Mouse (Mus musculus) forebrain, embryonic 14.5 days (tissue): Measurements from ENCODE around the gene Gucy2e. TPM values are rescaled to one million over a fixed set of nuclear protein-coding genes. Genes with fewer than 3 reads are reported as not detected.
A peak's percentile ranks its signal among the peaks of the same experiment; 100 is the strongest.

Source experiments
- ATAC-seq: fragments of 200-750 bp; cut with Nextera tagmentation; 2 replicates; pipeline ENCODE4 v1.8.0; 2017; ENCODE audit warnings: mild to moderate bottlenecking, moderate library complexity
- DNase-seq: peaks from one replicate; pipeline ENCODE4 v3.0.0-alpha.2; 2015; ENCODE audit warnings: low spot score
- H3K27ac ChIP-seq: fragments of 300-500 bp; sonication (generic); 2 replicates; pipeline ENCODE4 v1.5.1; 2014; ENCODE audit warnings: low read depth, mild to moderate bottlenecking, control low read depth, low read length, moderate library complexity
- H3K27me3 ChIP-seq: fragments of 300-500 bp; sonication (generic); replicated peaks from 2 replicates; pipeline ENCODE4 v1.6.1; 2014; ENCODE audit warnings: low read length, control low read depth, mixed read lengths; ENCODE audit not compliant: control insufficient read depth, insufficient read depth
- H3K36me3 ChIP-seq: fragments of 300-500 bp; sonication (generic); 2 replicates; pipeline ENCODE4 v1.6.1; 2014; ENCODE audit warnings: low read length, control low read depth; ENCODE audit not compliant: control insufficient read depth, insufficient read depth
- H3K4me1 ChIP-seq: fragments of 300-500 bp; sonication (generic); 2 replicates; pipeline ENCODE4 v1.6.1; 2014; ENCODE audit warnings: antibody characterized with exemption, low read length, control low read depth; ENCODE audit not compliant: control insufficient read depth, insufficient read depth
- H3K4me2 ChIP-seq: fragments of 300-500 bp; sonication (generic); 2 replicates; pipeline ENCODE4 v1.6.1; 2014; ENCODE audit warnings: mild to moderate bottlenecking, control low read depth, low read length
- H3K4me3 ChIP-seq: fragments of 300-500 bp; sonication (generic); 2 replicates; pipeline ENCODE4 v1.5.1; 2014; ENCODE audit warnings: low read depth, low read length, control low read depth
- H3K9ac ChIP-seq: fragments of 300-500 bp; sonication (generic); 2 replicates; pipeline ENCODE4 v1.6.1; 2014; ENCODE audit warnings: mild to moderate bottlenecking, low read length, control low read depth, moderate library complexity
- H3K9me3 ChIP-seq: fragments of 300-500 bp; sonication (generic); replicated peaks from 2 replicates; pipeline ENCODE4 v1.6.1; 2016; ENCODE audit warnings: low read length, control low read depth, mixed read lengths; ENCODE audit not compliant: control insufficient read depth
- WGBS: fragments of 180-500 bp; shearing (Covaris S2); extraction: QIAGEN DNeasy Blood & Tissue Kit; methylation state at CpG from one replicate; pipeline ENCODE4 v1.1.7; 2014; 5-methylcytosine and 5-hydroxymethylcytosine counted together
- polyA plus RNA-seq: library from polyadenylated mRNA; unstranded; fragments of >200 nt; fragmentation: Nextera tagmentation; extraction: Ambion mirVana; gene quantifications from 2 replicates; pipeline ENCODE4 v1.2.1, GENCODE M21; 2014

The Gucy2e gene
- 0.35 and 0.41 TPM in 2 replicates for polyA plus RNA-seq

GRCm38 (mm10) chr11:69236926-69237260, at the start of gene Gucy2e:
Gene Gucy2e, minus strand, starts transcription at chr11:69237036.
- Histone ChIP-seq H3K4me2 (peak within 1 kb of the TSS; percentile 73), H3K9me3 (no peaks in the 10 kb centered on the region), H3K4me3 (peak within 1 kb of the TSS; percentile 39), H3K9ac (peak within 1 kb of the TSS; percentile 60), H3K36me3 (no peaks in the 10 kb centered on the region), H3K27me3 (peaks cover 14% of the 10 kb centered on the region), H3K4me1 (peaks cover 5% of the 10 kb centered on the region), H3K27ac (no peak within 1 kb of the TSS)
- ATAC-seq (no peak), DNase-seq (no peak)
- WGBS: 14% methylated on average over 13 of the region's 13 CpGs

DNA sequence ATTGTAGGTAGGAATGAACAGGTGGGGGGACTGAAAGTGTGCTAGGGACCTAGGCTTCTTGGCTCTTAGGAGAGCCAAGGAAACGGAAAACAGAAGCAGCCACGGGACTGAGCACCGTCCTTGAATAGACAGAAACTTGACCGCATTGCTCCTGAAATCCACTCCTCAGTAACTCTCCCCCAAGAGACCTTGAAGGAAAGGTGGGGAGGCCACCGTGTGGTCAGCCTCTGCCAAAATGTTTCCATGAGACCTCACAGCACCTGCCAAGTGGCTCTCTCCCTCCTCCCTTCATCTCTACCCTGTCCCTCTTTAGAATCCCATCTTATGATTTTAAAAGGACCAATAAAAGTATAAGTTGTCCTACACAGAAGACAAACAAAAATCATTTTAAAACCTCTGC, 40.4 kb upstream of the Gucy2e start:
- no peaks in the 10 kb centered on the region for H3K9me3 ChIP-seq
- no peak overlapping the region for H3K27ac ChIP-seq
- H3K4me3 ChIP-seq: no peak overlapping the region
- ATAC-seq: no peak
- H3K27me3 ChIP-seq: no peaks in the 10 kb centered on the region
- no peak for DNase-seq
- no peak overlapping the region for H3K9ac ChIP-seq
- no peaks in the 10 kb centered on the region for H3K36me3 ChIP-seq
- H3K4me1 ChIP-seq: no peaks in the 10 kb centered on the region
- WGBS: 67% methylated on average over 5 of the region's 5 CpGs
- H3K4me2 ChIP-seq: no peak overlapping the region

DNA sequence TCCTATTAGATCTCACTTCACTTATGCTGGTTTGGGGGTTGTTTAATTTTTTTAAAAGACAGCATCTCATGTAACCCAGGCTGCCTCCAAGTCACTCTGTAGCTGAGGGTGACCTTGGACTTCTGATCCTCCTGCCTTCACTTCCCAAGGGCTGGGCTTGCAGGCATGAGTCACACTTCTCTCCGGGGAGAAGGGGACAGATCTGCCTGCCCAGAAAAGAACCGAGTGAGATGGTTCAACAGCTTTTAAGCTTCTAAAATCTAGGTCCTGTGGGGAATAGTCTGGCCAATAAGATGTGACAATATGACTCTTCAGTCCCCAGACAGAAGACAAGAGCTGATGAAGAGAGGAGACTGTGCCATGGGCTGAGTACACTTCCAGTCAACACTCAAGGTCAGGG, 39.2 kb upstream of the Gucy2e start:
- ATAC-seq (no peak), DNase-seq (no peak)
- H3K4me3 ChIP-seq: no peak overlapping the region
- H3K9ac ChIP-seq: no peak overlapping the region
- 89% methylated on average over 2 of the region's 2 CpGs for WGBS
- no peaks in the 10 kb centered on the region for H3K27me3 ChIP-seq
- H3K27ac ChIP-seq: no peak overlapping the region
- no peak overlapping the region for H3K4me2 ChIP-seq
- no peaks in the 10 kb centered on the region for H3K9me3 ChIP-seq
- H3K36me3 ChIP-seq: no peaks in the 10 kb centered on the region
- H3K4me1 ChIP-seq: no peaks in the 10 kb centered on the region

- H3K27me3 ChIP-seq: no peaks in the 10 kb centered on the region
- no peaks in the 10 kb centered on the region for H3K4me1 ChIP-seq
- WGBS: 78% methylated on average over 6 of the region's 6 CpGs
- H3K9me3 ChIP-seq: no peaks in the 10 kb centered on the region
- no peak overlapping the region for H3K4me3 ChIP-seq
- ATAC-seq (no peak), DNase-seq (no peak)
- no peak overlapping the region for H3K9ac ChIP-seq
- no peaks in the 10 kb centered on the region for H3K36me3 ChIP-seq
- H3K4me2 ChIP-seq: no peak overlapping the region
- H3K27ac ChIP-seq: no peak overlapping the region
Observed at GRCm38 (mm10) chr11:69275650-69276049, 38.8 kb upstream of the Gucy2e start.

- H3K27ac ChIP-seq: no peak overlapping the region
- no peaks in the 10 kb centered on the region for H3K4me1 ChIP-seq
- 39% methylated on average over 16 of the region's 16 CpGs for WGBS
- H3K27me3 ChIP-seq: 0 out of 2 replicates have a peak, but pooled peaks cover 4% of the 10 kb centered on the region
- no peaks in the 10 kb centered on the region for H3K36me3 ChIP-seq
- no peak overlapping the region for H3K4me2 ChIP-seq
- no peak overlapping the region for H3K9ac ChIP-seq
- no peaks in the 10 kb centered on the region for H3K9me3 ChIP-seq
- peak; percentile 88 for DNase-seq
- no peak overlapping the region for H3K4me3 ChIP-seq
- ATAC-seq: 0 out of 2 replicates have a peak, but pooled peaks have one; percentile 12
Observed at GRCm38 (mm10) chr11:69272122-69272740, 35.4 kb upstream of the Gucy2e start.

GRCm38 (mm10) chr11:69269575-69269974, 32.7 kb upstream of the Gucy2e start:
- peak; percentile 80 for DNase-seq
- WGBS: 21% methylated on average over 13 of the region's 13 CpGs
- Histone ChIP-seq H3K4me3 (no peak overlapping the region), H3K36me3 (no peaks in the 10 kb centered on the region), H3K27ac (no peak overlapping the region), H3K4me2 (no peak overlapping the region), H3K9ac (0 out of 2 replicates have a peak overlapping the region, but pooled peaks have one; percentile 21), H3K9me3 (no peaks in the 10 kb centered on the region), H3K4me1 (peaks cover 5% of the 10 kb centered on the region; the same call in 1 of the 2 replicates), H3K27me3 (0 out of 2 replicates have a peak, but pooled peaks cover 4% of the 10 kb centered on the region)
- no peak for ATAC-seq

DNA sequence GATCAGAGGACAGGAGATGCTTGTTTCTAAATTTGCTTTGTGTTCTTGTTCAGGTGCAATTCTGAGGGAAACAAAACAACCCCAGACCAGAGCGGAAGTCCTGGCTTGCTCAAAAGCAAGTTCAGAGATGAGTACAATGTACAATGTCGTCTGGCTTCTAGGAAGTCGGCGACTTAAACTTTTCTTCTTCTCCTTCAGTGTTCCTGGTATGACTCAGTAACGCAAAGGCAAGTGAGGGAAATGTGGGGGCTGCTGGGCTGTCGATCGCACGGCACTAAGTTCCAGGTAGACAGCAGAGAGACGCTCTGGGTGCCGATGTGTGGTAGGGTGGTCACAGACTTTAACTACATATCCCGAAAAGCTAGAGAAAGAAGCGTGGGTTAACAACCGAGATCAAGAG, 31.3 kb upstream of the Gucy2e start:
- Histone ChIP-seq H3K9me3 (no peaks in the 10 kb centered on the region), H3K9ac (no peak overlapping the region; the same call in 1 of the 2 replicates), H3K36me3 (no peaks in the 10 kb centered on the region), H3K4me2 (no peak overlapping the region), H3K27ac (no peak overlapping the region), H3K27me3 (0 out of 2 replicates have a peak, but pooled peaks cover 4% of the 10 kb centered on the region), H3K4me3 (no peak overlapping the region), H3K4me1 (peaks cover 5% of the 10 kb centered on the region; the same call in 1 of the 2 replicates)
- ATAC-seq (no peak), DNase-seq (no peak)
- 86% methylated on average over 13 of the region's 13 CpGs for WGBS

DNA sequence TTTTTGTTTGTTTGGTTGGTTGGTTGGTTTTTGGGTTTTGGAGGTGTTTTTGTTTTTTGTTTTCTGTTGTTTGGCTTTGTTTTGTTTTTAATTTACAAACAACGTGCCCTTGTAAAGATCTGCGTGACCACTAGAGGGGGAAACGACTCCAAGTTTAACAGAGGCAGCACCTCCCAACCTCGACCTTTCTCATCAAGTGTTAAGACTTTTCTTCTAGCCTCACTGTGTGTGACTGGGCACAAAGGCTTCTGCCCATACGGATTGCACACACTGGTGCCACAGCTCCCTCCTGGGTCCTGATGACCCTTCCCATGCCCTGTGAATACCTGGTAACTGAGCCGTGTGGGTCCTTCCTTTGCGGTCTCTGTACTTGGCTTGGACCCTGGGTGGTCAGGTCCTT, 30.5 kb upstream of the Gucy2e start:
- H3K4me3 ChIP-seq: no peak overlapping the region
- H3K27me3 ChIP-seq: 0 out of 2 replicates have a peak, but pooled peaks cover 4% of the 10 kb centered on the region
- no peak overlapping the region for H3K27ac ChIP-seq
- H3K4me2 ChIP-seq: no peak overlapping the region
- WGBS: 28% methylated on average over 7 of the region's 7 CpGs
- peaks cover 5% of the 10 kb centered on the region; the same call in 1 of the 2 replicates for H3K4me1 ChIP-seq
- H3K9ac ChIP-seq: no peak overlapping the region; the same call in 1 of the 2 replicates
- H3K36me3 ChIP-seq: no peaks in the 10 kb centered on the region
- DNase-seq: peak; percentile 68
- no peak for ATAC-seq
- no peaks in the 10 kb centered on the region for H3K9me3 ChIP-seq

DNA sequence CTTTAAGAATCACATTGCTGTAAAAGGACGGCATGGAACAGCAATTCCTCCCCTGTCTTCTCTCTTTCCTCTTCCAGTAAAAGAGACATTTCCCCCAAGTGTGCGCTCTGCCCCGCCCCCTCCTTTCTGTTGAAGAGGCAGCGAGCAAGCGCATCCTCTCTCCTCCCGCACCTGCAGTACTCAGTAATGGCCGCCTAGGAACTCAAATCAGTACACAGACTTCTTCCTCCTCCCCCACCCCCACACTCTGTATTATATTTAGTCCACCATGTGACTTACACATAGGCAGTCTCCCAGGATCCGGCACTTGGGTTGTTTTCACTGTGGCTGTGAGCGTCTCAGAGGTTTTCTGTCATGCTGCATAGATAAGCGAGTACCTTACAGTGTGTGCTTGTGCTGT, 29.4 kb upstream of the Gucy2e start:
- H3K27me3 ChIP-seq: 0 out of 2 replicates have a peak, but pooled peaks cover 4% of the 10 kb centered on the region
- no peak overlapping the region for H3K4me3 ChIP-seq
- H3K27ac ChIP-seq: peak overlapping the region; percentile 66
- peak overlapping the region; percentile 32 for H3K9ac ChIP-seq
- H3K4me1 ChIP-seq: peaks cover 5% of the 10 kb centered on the region; the same call in 1 of the 2 replicates
- H3K4me2 ChIP-seq: peak overlapping the region; percentile 35
- DNase-seq (peak; percentile 89), ATAC-seq (peak; percentile 89)
- no peaks in the 10 kb centered on the region for H3K36me3 ChIP-seq
- no peaks in the 10 kb centered on the region for H3K9me3 ChIP-seq
- WGBS: 26% methylated on average over 10 of the region's 10 CpGs
